Mouse (Mus musculus) embryonic facial prominence, embryonic 13.5 days (tissue): Measurements from ENCODE around the gene Msrb3. TPM values are rescaled to one million over a fixed set of nuclear protein-coding genes. Genes with fewer than 3 reads are reported as not detected.

ENCODE experiments used
- ATAC-seq: fragments of 200-750 bp; cut with Nextera tagmentation; 2 replicates; pipeline ENCODE4 v1.8.0; 2017; ENCODE audit warnings: low read depth; ENCODE audit not compliant: insufficient number of reproducible peaks, insufficient read depth, low FRiP score, low TSS enrichment
- H3K27ac ChIP-seq: fragments of 300-500 bp; sonication (generic); 2 replicates; pipeline ENCODE4 v1.5.1; 2015; ENCODE audit warnings: moderate library complexity, mild to moderate bottlenecking, inconsistent platforms
- H3K27me3 ChIP-seq: fragments of 300-500 bp; sonication (generic); 2 replicates; pipeline ENCODE4 v1.6.1; 2015; ENCODE audit warnings: mild to moderate bottlenecking, inconsistent platforms
- H3K36me3 ChIP-seq: fragments of 300-500 bp; sonication (generic); 2 replicates; pipeline ENCODE4 v1.6.1; 2015; ENCODE audit warnings: mild to moderate bottlenecking, inconsistent platforms
- H3K4me1 ChIP-seq: fragments of 300-500 bp; sonication (generic); 2 replicates; pipeline ENCODE4 v1.6.1; 2015; ENCODE audit warnings: inconsistent platforms
- H3K4me2 ChIP-seq: fragments of 300-500 bp; sonication (generic); 2 replicates; pipeline ENCODE4 v1.6.1; 2015; ENCODE audit warnings: moderate library complexity, mild to moderate bottlenecking, inconsistent platforms
- H3K4me3 ChIP-seq: fragments of 300-500 bp; sonication (generic); 2 replicates; pipeline ENCODE4 v1.5.1; 2015; ENCODE audit warnings: mild to moderate bottlenecking, inconsistent platforms
- H3K9ac ChIP-seq: fragments of 300-500 bp; sonication (generic); 2 replicates; pipeline ENCODE4 v1.6.1; 2015; ENCODE audit warnings: mild to moderate bottlenecking, inconsistent platforms
- H3K9me3 ChIP-seq: fragments of 300-500 bp; sonication (generic); 2 replicates; pipeline ENCODE4 v1.6.1; 2016; ENCODE audit warnings: inconsistent platforms
- WGBS: fragments of 180-500 bp; shearing (Covaris S2); methylation state at CpG from one replicate; pipeline ENCODE4 v1.1.7; 2015; ENCODE audit warnings: mixed read lengths; 5-methylcytosine and 5-hydroxymethylcytosine counted together
- polyA plus RNA-seq: library from polyadenylated mRNA; unstranded; fragments of >200 nt; fragmentation: Nextera tagmentation; extraction: Ambion mirVana; gene quantifications from 2 replicates; pipeline ENCODE4 v1.2.1, GENCODE M21; 2015

The Msrb3 gene
- polyA plus RNA-seq, 1 experiment from 2014 or later, result 8.5 TPM

- H3K4me2 ChIP-seq, result no peak overlapping the region
These were observed 17.3 kb upstream of the Msrb3 start for GRCm38 (mm10) chr10:120916250-120916649.

GRCm38 (mm10) chr10:120914948-120915631 is 16.2 kb upstream of the Msrb3 start:
- Histone ChIP-seq H3K9me3 (no peaks in the 10 kb centered on the region), H3K9ac (no peak overlapping the region), H3K4me3 (no peak overlapping the region), H3K4me2 (no peak overlapping the region), H3K27ac (peak overlapping the region; percentile 39; the same call in 1 of the 2 replicates), H3K36me3 (no peaks in the 10 kb centered on the region), H3K4me1 (peaks cover 6% of the 10 kb centered on the region; the same call in 1 of the 2 replicates), H3K27me3 (no peaks in the 10 kb centered on the region)
- ATAC-seq, result no peak
- 75% methylated on average over 15 of the region's 15 CpGs for WGBS

More at GRCm38 (mm10) chr10:120916250-120916649, 17.3 kb upstream of the Msrb3 start:
- Histone ChIP-seq H3K4me3 (no peak overlapping the region), H3K27me3 (no peaks in the 10 kb centered on the region), H3K9ac (no peak overlapping the region), H3K36me3 (0 out of 2 replicates have a peak, but pooled peaks cover 5% of the 10 kb centered on the region), H3K4me1 (peaks cover 6% of the 10 kb centered on the region; the same call in 1 of the 2 replicates), H3K9me3 (no peaks in the 10 kb centered on the region), H3K27ac (no peak overlapping the region)
- no peak for ATAC-seq
- WGBS, result 87% methylated on average over 5 of the region's 5 CpGs

GRCm38 (mm10) chr10:120914286-120914685 is 15.4 kb upstream of the Msrb3 start:
- peaks cover 6% of the 10 kb centered on the region; the same call in 1 of the 2 replicates for H3K4me1 ChIP-seq
- H3K27ac ChIP-seq, result no peak overlapping the region
- 66% methylated on average over 7 of the region's 7 CpGs for WGBS
- no peak for ATAC-seq
- no peak overlapping the region for H3K4me3 ChIP-seq
- no peak overlapping the region for H3K4me2 ChIP-seq
- no peaks in the 10 kb centered on the region for H3K36me3 ChIP-seq
- no peaks in the 10 kb centered on the region for H3K27me3 ChIP-seq
- no peaks in the 10 kb centered on the region for H3K9me3 ChIP-seq
- H3K9ac ChIP-seq, result no peak overlapping the region

GRCm38 (mm10) chr10:120913796-120914195 is 14.9 kb upstream of the Msrb3 start:
- 81% methylated on average over 7 of the region's 7 CpGs for WGBS

GRCm38 (mm10) chr10:120911971-120912370 is 13.1 kb upstream of the Msrb3 start:
- 78% methylated on average over 4 of the region's 4 CpGs for WGBS
- Histone ChIP-seq H3K27me3 (no peaks in the 10 kb centered on the region), H3K4me1 (0 out of 2 replicates have a peak, but pooled peaks cover 4% of the 10 kb centered on the region), H3K9me3 (no peaks in the 10 kb centered on the region), H3K27ac (no peak overlapping the region), H3K9ac (no peak overlapping the region), H3K4me2 (no peak overlapping the region), H3K4me3 (no peak overlapping the region), H3K36me3 (no peaks in the 10 kb centered on the region)
- ATAC-seq, result no peak

More at GRCm38 (mm10) chr10:120913796-120914195, 14.9 kb upstream of the Msrb3 start:
- H3K27ac ChIP-seq, result no peak overlapping the region
- H3K4me3 ChIP-seq, result no peak overlapping the region
- H3K4me1 ChIP-seq, result peaks cover 6% of the 10 kb centered on the region; the same call in 1 of the 2 replicates
- no peaks in the 10 kb centered on the region for H3K27me3 ChIP-seq
- H3K9me3 ChIP-seq, result no peaks in the 10 kb centered on the region
- H3K36me3 ChIP-seq, result no peaks in the 10 kb centered on the region
- ATAC-seq, result no peak
- H3K4me2 ChIP-seq, result no peak overlapping the region
- H3K9ac ChIP-seq, result no peak overlapping the region

- Histone ChIP-seq H3K4me1 (no peaks in the 10 kb centered on the region), H3K4me2 (no peak overlapping the region), H3K27ac (no peak overlapping the region), H3K9me3 (no peaks in the 10 kb centered on the region), H3K4me3 (no peak overlapping the region), H3K27me3 (no peaks in the 10 kb centered on the region), H3K36me3 (no peaks in the 10 kb centered on the region), H3K9ac (no peak overlapping the region)
- ATAC-seq, result no peak
- 89% methylated on average over 11 of the region's 11 CpGs for WGBS
These were observed 10.1 kb upstream of the Msrb3 start for GRCm38 (mm10) chr10:120908776-120909574.

- Histone ChIP-seq H3K9me3 (no peaks in the 10 kb centered on the region), H3K4me2 (no peak overlapping the region), H3K9ac (no peak overlapping the region), H3K36me3 (no peaks in the 10 kb centered on the region), H3K27ac (no peak overlapping the region), H3K4me1 (peaks cover 8% of the 10 kb centered on the region), H3K27me3 (no peaks in the 10 kb centered on the region), H3K4me3 (no peak overlapping the region)
- ATAC-seq, result no peak
- 90% methylated on average over 10 of the region's 10 CpGs for WGBS
These were observed 5.8 kb upstream of the Msrb3 start for GRCm38 (mm10) chr10:120904676-120905075.

GRCm38 (mm10) chr10:120903843-120904468 is 5.1 kb upstream of the Msrb3 start:
- no peaks in the 10 kb centered on the region for H3K9me3 ChIP-seq
- H3K4me3 ChIP-seq, result no peak overlapping the region
- no peak overlapping the region for H3K9ac ChIP-seq
- H3K4me1 ChIP-seq, result peaks cover 8% of the 10 kb centered on the region
- no peak overlapping the region for H3K4me2 ChIP-seq
- WGBS, result 71% methylated on average over 4 of the region's 4 CpGs
- no peaks in the 10 kb centered on the region for H3K27me3 ChIP-seq
- no peak overlapping the region for H3K27ac ChIP-seq
- ATAC-seq, result no peak
- H3K36me3 ChIP-seq, result no peaks in the 10 kb centered on the region

- H3K4me3 ChIP-seq, result no peak overlapping the region
- ATAC-seq, result no peak
- 37% methylated on average over 9 of the region's 9 CpGs for WGBS
These were observed 2.8 kb upstream of the Msrb3 start for GRCm38 (mm10) chr10:120901746-120902145.

GRCm38 (mm10) chr10:120900096-120900495 is 1.2 kb upstream of the Msrb3 start:
- no peak overlapping the region for H3K4me3 ChIP-seq
- ATAC-seq, result no peak
- H3K9ac ChIP-seq, result no peak overlapping the region
- WGBS, result 51% methylated on average over 13 of the region's 13 CpGs
- H3K36me3 ChIP-seq, result no peaks in the 10 kb centered on the region
- no peak overlapping the region for H3K27ac ChIP-seq
- no peaks in the 10 kb centered on the region for H3K9me3 ChIP-seq
- peak overlapping the region; percentile 19; the same call in 1 of the 2 replicates for H3K4me2 ChIP-seq
- H3K4me1 ChIP-seq, result peaks cover 19% of the 10 kb centered on the region
- no peaks in the 10 kb centered on the region for H3K27me3 ChIP-seq

More at GRCm38 (mm10) chr10:120901746-120902145, 2.8 kb upstream of the Msrb3 start:
- H3K36me3 ChIP-seq, result no peaks in the 10 kb centered on the region
- no peak overlapping the region for H3K9ac ChIP-seq
- H3K4me2 ChIP-seq, result no peak overlapping the region
- H3K27me3 ChIP-seq, result no peaks in the 10 kb centered on the region
- no peak overlapping the region for H3K27ac ChIP-seq
- peaks cover 8% of the 10 kb centered on the region for H3K4me1 ChIP-seq
- H3K9me3 ChIP-seq, result no peaks in the 10 kb centered on the region

- H3K27ac ChIP-seq, result peak overlapping the region; percentile 57; the same call in 1 of the 2 replicates
- 0 out of 2 replicates have a peak, but pooled peaks have one; percentile 29 for ATAC-seq
- whole genome bisulfite sequencing, result under 1% methylated on average over 49 of the region's 49 CpGs
These were observed 544 bp downstream of the Msrb3 start for GRCm38 (mm10) chr10:120898357-120898756.

More at GRCm38 (mm10) chr10:120898357-120898756, 544 bp downstream of the Msrb3 start:
- Histone ChIP-seq H3K4me3 (peak overlapping the region; percentile 72), H3K4me2 (peak overlapping the region; percentile 86), H3K9me3 (no peaks in the 10 kb centered on the region), H3K9ac (peak overlapping the region; percentile 80), H3K27me3 (no peaks in the 10 kb centered on the region), H3K36me3 (no peaks in the 10 kb centered on the region), H3K4me1 (peaks cover 23% of the 10 kb centered on the region)
